Mouse (Mus musculus) heart, embryonic 13.5 days (tissue): ENCODE results near the gene Gm29776. TPM values are rescaled to one million over a fixed set of nuclear protein-coding genes. Genes with fewer than 3 reads are reported as not detected.
A peak's percentile ranks its signal among the peaks of the same experiment; 100 is the strongest.

Source experiments
- ATAC-seq: fragments of 200-750 bp; cut with Nextera tagmentation; 2 replicates; pipeline ENCODE4 v1.8.0; 2017; ENCODE audit warnings: moderate TSS enrichment; ENCODE audit not compliant: insufficient number of reproducible peaks, low FRiP score, low TSS enrichment; ENCODE audit errors: extremely low read depth
- H3K27ac ChIP-seq: fragments of 300-500 bp; sonication (generic); replicated peaks from 2 replicates; pipeline ENCODE4 v1.5.1; 2015; ENCODE audit warnings: moderate library complexity, mild to moderate bottlenecking, inconsistent platforms
- H3K27me3 ChIP-seq: fragments of 300-500 bp; sonication (generic); replicated peaks from 2 replicates; pipeline ENCODE4 v1.6.1; 2015; ENCODE audit warnings: mild to moderate bottlenecking, inconsistent platforms
- H3K36me3 ChIP-seq: fragments of 300-500 bp; sonication (generic); 2 replicates; pipeline ENCODE4 v1.6.1; 2015; ENCODE audit warnings: mild to moderate bottlenecking, inconsistent platforms
- H3K4me1 ChIP-seq: fragments of 300-500 bp; sonication (generic); 2 replicates; pipeline ENCODE4 v1.6.1; 2015; ENCODE audit warnings: inconsistent platforms
- H3K4me2 ChIP-seq: fragments of 300-500 bp; sonication (generic); 2 replicates; pipeline ENCODE4 v1.6.1; 2015; ENCODE audit warnings: inconsistent platforms, mild to moderate bottlenecking, moderate library complexity
- H3K4me3 ChIP-seq: fragments of 300-500 bp; sonication (generic); 2 replicates; pipeline ENCODE4 v1.5.1; 2015; ENCODE audit warnings: moderate library complexity, mild to moderate bottlenecking, inconsistent platforms
- H3K9ac ChIP-seq: fragments of 300-500 bp; sonication (generic); 2 replicates; pipeline ENCODE4 v1.6.1; 2015; ENCODE audit warnings: inconsistent platforms, mild to moderate bottlenecking, moderate library complexity
- H3K9me3 ChIP-seq: fragments of 300-500 bp; sonication (generic); 2 replicates; pipeline ENCODE4 v1.6.1; 2016; ENCODE audit warnings: inconsistent platforms
- WGBS: fragments of 180-500 bp; shearing (Covaris S2); methylation state at CpG from one replicate; pipeline ENCODE4 v1.1.7; 2015; ENCODE audit warnings: mixed read lengths; 5-methylcytosine and 5-hydroxymethylcytosine counted together
- microRNA-seq: library from miRNA; unstranded; fragments of <30 nt; microRNA quantifications from one replicate; pipeline ENCODE4, GENCODE M21; 2016
- polyA plus RNA-seq: library from polyadenylated mRNA; unstranded; fragments of >200 nt; fragmentation: Nextera tagmentation; extraction: Ambion mirVana; gene quantifications from 2 replicates; pipeline ENCODE4 v1.2.1, GENCODE M21; 2015

The Gm29776 gene
- polyA plus RNA-seq, 1 experiment from 2014 or later = 0.16 TPM

- H3K4me1 ChIP-seq = peaks cover 43% of the 10 kb centered on the region
- H3K9ac ChIP-seq = peak overlapping the region; percentile 42; the same call in 1 of the 2 replicates
- H3K4me3 ChIP-seq = no peak overlapping the region
- H3K36me3 ChIP-seq = peaks cover 75% of the 10 kb centered on the region
- H3K27me3 ChIP-seq = no peaks in the 10 kb centered on the region
- 60% methylated on average over 23 of the region's 23 CpGs for WGBS
- no peak overlapping the region for H3K4me2 ChIP-seq
- ATAC-seq = no peak
- H3K27ac ChIP-seq = peak overlapping the region; percentile 38; the same call in 1 of the 2 replicates
- H3K9me3 ChIP-seq = no peaks in the 10 kb centered on the region
Measured at GRCm38 (mm10) chr14:54650621-54651454, 47.8 kb downstream of the Gm29776 start.

- Histone ChIP-seq H3K4me1 (peaks cover 32% of the 10 kb centered on the region), H3K4me2 (no peak overlapping the region), H3K9me3 (no peaks in the 10 kb centered on the region), H3K27ac (no peak overlapping the region), H3K36me3 (peaks cover 87% of the 10 kb centered on the region), H3K4me3 (no peak overlapping the region), H3K9ac (no peak overlapping the region), H3K27me3 (no peaks in the 10 kb centered on the region)
- WGBS = 72% methylated on average over 4 of the region's 4 CpGs
- ATAC-seq = no peak
Measured at GRCm38 (mm10) chr14:54647900-54648299, 50.7 kb downstream of the Gm29776 start.

GRCm38 (mm10) chr14:54646898-54647636 lies 51.6 kb downstream of the Gm29776 start:
- H3K27ac ChIP-seq = no peak overlapping the region
- ATAC-seq = no peak
- WGBS = 91% methylated on average over 8 of the region's 8 CpGs
- H3K4me3 ChIP-seq = no peak overlapping the region
- no peaks in the 10 kb centered on the region for H3K27me3 ChIP-seq
- H3K4me2 ChIP-seq = no peak overlapping the region
- peaks cover 24% of the 10 kb centered on the region for H3K4me1 ChIP-seq
- no peak overlapping the region for H3K9ac ChIP-seq
- H3K36me3 ChIP-seq = peaks cover 95% of the 10 kb centered on the region
- H3K9me3 ChIP-seq = no peaks in the 10 kb centered on the region

- ATAC-seq = no peak
- WGBS = 94% methylated on average over 17 of the region's 17 CpGs
- no peaks in the 10 kb centered on the region for H3K9me3 ChIP-seq
- H3K4me3 ChIP-seq = no peak overlapping the region
- no peaks in the 10 kb centered on the region for H3K27me3 ChIP-seq
- H3K4me2 ChIP-seq = no peak overlapping the region
- peaks cover 18% of the 10 kb centered on the region for H3K4me1 ChIP-seq
- no peak overlapping the region for H3K27ac ChIP-seq
- H3K9ac ChIP-seq = no peak overlapping the region
- peaks cover 91% of the 10 kb centered on the region for H3K36me3 ChIP-seq
Measured at GRCm38 (mm10) chr14:54646455-54646854, 52.2 kb downstream of the Gm29776 start.

GRCm38 (mm10) chr14:54644294-54644693 lies 54.3 kb downstream of the Gm29776 start:
- H3K4me3 ChIP-seq = no peak overlapping the region
- peaks cover 2% of the 10 kb centered on the region; the same call in 1 of the 2 replicates for H3K27me3 ChIP-seq
- H3K4me1 ChIP-seq = peaks cover 20% of the 10 kb centered on the region
- no peak overlapping the region for H3K27ac ChIP-seq
- H3K9ac ChIP-seq = no peak overlapping the region
- no peak overlapping the region for H3K4me2 ChIP-seq
- ATAC-seq = no peak
- no peaks in the 10 kb centered on the region for H3K9me3 ChIP-seq
- peaks cover 71% of the 10 kb centered on the region for H3K36me3 ChIP-seq
- 75% methylated on average over 9 of the region's 9 CpGs for WGBS

- H3K9me3 ChIP-seq = no peaks in the 10 kb centered on the region
- no peak overlapping the region for H3K4me2 ChIP-seq
- H3K9ac ChIP-seq = no peak overlapping the region
- peaks cover 3% of the 10 kb centered on the region; the same call in 1 of the 2 replicates for H3K27me3 ChIP-seq
- no peak for ATAC-seq
- no peak overlapping the region for H3K27ac ChIP-seq
- peaks cover 17% of the 10 kb centered on the region for H3K4me1 ChIP-seq
- H3K4me3 ChIP-seq = no peak overlapping the region
- H3K36me3 ChIP-seq = peaks cover 69% of the 10 kb centered on the region
- 85% methylated on average over 2 of the region's 2 CpGs for WGBS
Measured at GRCm38 (mm10) chr14:54643011-54643410, 55.6 kb downstream of the Gm29776 start.

Small RNA genes lying within 50 kb of the gene (microRNA-seq; reads per million reads assigned to microRNA genes)
- gene Mir6948 = 0.61 reads per million

Other genes with a start within 250 kb of the Gm29776 start
- 42.1 and 42.2 TPM in 2 replicates for gene Lrp10, start 234.7 kb downstream of the Gm29776 start, polyA plus RNA-seq
- gene Rem2, start 222.7 kb downstream of the Gm29776 start, polyA plus RNA-seq = 1.6 and 2.0 TPM in 2 replicates
- gene Prmt5, start 181.3 kb downstream of the Gm29776 start, polyA plus RNA-seq = 58.5 and 64.5 TPM in 2 replicates
- gene Haus4, start 144.2 kb downstream of the Gm29776 start, polyA plus RNA-seq = 42.0 and 43.5 TPM in 2 replicates
- gene Ajuba, start 121.3 kb downstream of the Gm29776 start, polyA plus RNA-seq = 28.1 and 29.6 TPM in 2 replicates
- gene 4931414P19Rik, start 92.8 kb downstream of the Gm29776 start, polyA plus RNA-seq = 5.8 and 6.0 TPM in 2 replicates
- gene Psmb5, start 80.8 kb downstream of the Gm29776 start, polyA plus RNA-seq = 323 and 363 TPM in 2 replicates
- 0.23 and 0.68 TPM in 2 replicates for gene Psmb11, start 77.4 kb downstream of the Gm29776 start, polyA plus RNA-seq
- gene Gm17606, start 57.9 kb downstream of the Gm29776 start, polyA plus RNA-seq = not detected in 2 replicates
- gene Cdh24, start 57.5 kb downstream of the Gm29776 start, polyA plus RNA-seq = 1.7 and 2.1 TPM in 2 replicates
- 48.1 and 49.2 TPM in 2 replicates for gene 1700123O20Rik, start 12.6 kb downstream of the Gm29776 start, polyA plus RNA-seq
- gene Acin1, start 11.9 kb downstream of the Gm29776 start, polyA plus RNA-seq = 81.2 and 85.3 TPM in 2 replicates
- 0.11 TPM in 1 of 2 replicates, not detected in the other for gene Cebpe, start 13.3 kb upstream of the Gm29776 start, polyA plus RNA-seq
- 3.4 and 4.0 TPM in 2 replicates for gene Slc7a8, start 83.1 kb upstream of the Gm29776 start, polyA plus RNA-seq
- gene Rnf212b, start 115.3 kb upstream of the Gm29776 start, polyA plus RNA-seq = not detected in 2 replicates
- 5.3 and 8.0 TPM in 2 replicates for gene Homez, start 172.1 kb upstream of the Gm29776 start, polyA plus RNA-seq
- 1.1 and 1.7 TPM in 2 replicates for gene Ppp1r3e, start 178.7 kb upstream of the Gm29776 start, polyA plus RNA-seq
- gene Bcl2l2, start 184.5 kb upstream of the Gm29776 start, polyA plus RNA-seq = 2.5 and 2.6 TPM in 2 replicates
- gene Gm20521, start 184.6 kb upstream of the Gm29776 start, polyA plus RNA-seq = not detected in 2 replicates
- gene Pabpn1, start 193.7 kb upstream of the Gm29776 start, polyA plus RNA-seq = 72.3 and 74.0 TPM in 2 replicates
- gene Slc22a17, start 214.3 kb upstream of the Gm29776 start, polyA plus RNA-seq = 33.9 and 37.4 TPM in 2 replicates
- 13.3 and 13.9 TPM in 2 replicates for gene Efs, start 227.3 kb upstream of the Gm29776 start, polyA plus RNA-seq
- gene Il25, start 233.9 kb upstream of the Gm29776 start, polyA plus RNA-seq = not detected in 2 replicates
- gene Cmtm5, start 237.4 kb upstream of the Gm29776 start, polyA plus RNA-seq = 0.49 and 0.98 TPM in 2 replicates